Mouse (Mus musculus) heart, adult 18-20 months (tissue): ENCODE results near the gene Cd70. TPM values are rescaled to one million over a fixed set of nuclear protein-coding genes. Genes with fewer than 3 reads are reported as not detected.

Source experiments
- DNase-seq, 2 experiments: peaks; one replicate each; pipeline ENCODE4 v3.0.0; 2021 to 2022; ENCODE audit warnings: mixed read lengths in 1 of 2
- total RNA-seq, 2 experiments: library from RNA; stranded (reverse); gene quantifications; 2 replicates each; pipeline ENCODE4 v1.2.3; 2021

The Cd70 gene
- total RNA-seq, 2 experiments from 2014 or later: not detected

DNA sequence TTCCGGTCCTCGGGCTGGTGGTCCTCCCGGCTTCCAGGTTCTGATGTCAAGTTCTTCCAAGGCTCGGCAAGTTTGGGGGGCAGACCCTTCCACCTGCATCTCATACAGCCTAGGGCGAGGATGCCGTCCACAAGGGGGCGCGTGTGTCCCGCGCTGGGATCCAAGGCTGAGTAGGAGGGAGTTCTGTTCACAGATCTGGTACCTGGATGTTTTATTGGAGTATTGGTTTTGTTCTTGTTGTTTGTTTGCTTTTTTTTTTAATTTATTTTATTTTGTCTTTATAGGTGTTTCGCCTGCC is 53.0 kb downstream of the Cd70 start:
- DNase-seq: peak; percentile 77 to 93

Other genes starting within 250 kb of the Cd70 start
- gene Mllt1, start 214.4 kb downstream of the Cd70 start, total RNA-seq: 10 to 100 TPM; 24.3 to 25.9 TPM
- not detected for gene Acer1, start 167.7 kb downstream of the Cd70 start, total RNA-seq
- gene Clpp, start 159.5 kb downstream of the Cd70 start, total RNA-seq: 10 to 100 TPM; 80.9 to 83.1 TPM
- 10 to 100 TPM; 72.4 to 78.0 TPM for gene Alkbh7, start 152.4 kb downstream of the Cd70 start, total RNA-seq
- not detected for gene Pspn, start 149.8 kb downstream of the Cd70 start, total RNA-seq
- gene Gtf2f1, start 138.5 kb downstream of the Cd70 start, total RNA-seq: 10 to 100 TPM; 22.6 to 23.0 TPM
- not detected for gene Gm17949, start 138.3 kb downstream of the Cd70 start, total RNA-seq
- gene Khsrp, start 118.3 kb downstream of the Cd70 start, total RNA-seq: 10 to 100 TPM; 38.3 to 42.5 TPM
- gene Slc25a41, start 108.1 kb downstream of the Cd70 start, total RNA-seq: not detected
- gene Crb3, start 90.7 kb downstream of the Cd70 start, total RNA-seq: under 1 TPM in 1 of 2 experiments, not detected in 1; 0.95 TPM
- gene Slc25a23, start 89.9 kb downstream of the Cd70 start, total RNA-seq: 10 to 100 TPM; 58.9 to 62.5 TPM
- 1 to 10 TPM in 1 of 2 experiments, under 1 TPM in 1; 0.60 to 3.0 TPM for gene Dennd1c, start 71.3 kb downstream of the Cd70 start, total RNA-seq
- gene Tubb4a, start 62.0 kb downstream of the Cd70 start, total RNA-seq: 1 to 10 TPM; 1.2 to 1.6 TPM
- gene Tnfsf9, start 44.5 kb downstream of the Cd70 start, total RNA-seq: under 1 TPM in 1 of 2 experiments, not detected in 1; 0.51 TPM
- gene Tnfsf14, start 44.4 kb upstream of the Cd70 start, total RNA-seq: under 1 TPM in 1 of 2 experiments, not detected in 1; 0.36 TPM
- gene C3, start 78.4 kb upstream of the Cd70 start, total RNA-seq: 100 to 1,000 TPM in 1 of 2 experiments, 10 to 100 TPM in 1; 69.5 to 194 TPM
- gene Gpr108, start 98.7 kb upstream of the Cd70 start, total RNA-seq: 10 to 100 TPM; 24.4 to 30.0 TPM
- gene Trip10, start 99.7 kb upstream of the Cd70 start, total RNA-seq: 100 to 1,000 TPM; 106 to 109 TPM
- gene Vav1, start 129.3 kb upstream of the Cd70 start, total RNA-seq: 1 to 10 TPM; 1.6 to 3.3 TPM
- 10 to 100 TPM in 1 of 2 experiments, 1 to 10 TPM in 1; 5.9 to 10.0 TPM for gene Adgre1, start 208.9 kb upstream of the Cd70 start, total RNA-seq